Mouse (Mus musculus): ENCODE results near the gene Fbrs. TPM values are rescaled to one million over a fixed set of nuclear protein-coding genes. Genes with fewer than 3 reads are reported as not detected.
"Not testable (repeated sequence)": the region's sequence is repeated elsewhere in the genome, so short reads cannot be mapped to it uniquely, and the experiment has no call there.

Fbrs gene
- polyA plus RNA-seq, 1 experiment from 2014 or later = 12.0 TPM

DNA sequence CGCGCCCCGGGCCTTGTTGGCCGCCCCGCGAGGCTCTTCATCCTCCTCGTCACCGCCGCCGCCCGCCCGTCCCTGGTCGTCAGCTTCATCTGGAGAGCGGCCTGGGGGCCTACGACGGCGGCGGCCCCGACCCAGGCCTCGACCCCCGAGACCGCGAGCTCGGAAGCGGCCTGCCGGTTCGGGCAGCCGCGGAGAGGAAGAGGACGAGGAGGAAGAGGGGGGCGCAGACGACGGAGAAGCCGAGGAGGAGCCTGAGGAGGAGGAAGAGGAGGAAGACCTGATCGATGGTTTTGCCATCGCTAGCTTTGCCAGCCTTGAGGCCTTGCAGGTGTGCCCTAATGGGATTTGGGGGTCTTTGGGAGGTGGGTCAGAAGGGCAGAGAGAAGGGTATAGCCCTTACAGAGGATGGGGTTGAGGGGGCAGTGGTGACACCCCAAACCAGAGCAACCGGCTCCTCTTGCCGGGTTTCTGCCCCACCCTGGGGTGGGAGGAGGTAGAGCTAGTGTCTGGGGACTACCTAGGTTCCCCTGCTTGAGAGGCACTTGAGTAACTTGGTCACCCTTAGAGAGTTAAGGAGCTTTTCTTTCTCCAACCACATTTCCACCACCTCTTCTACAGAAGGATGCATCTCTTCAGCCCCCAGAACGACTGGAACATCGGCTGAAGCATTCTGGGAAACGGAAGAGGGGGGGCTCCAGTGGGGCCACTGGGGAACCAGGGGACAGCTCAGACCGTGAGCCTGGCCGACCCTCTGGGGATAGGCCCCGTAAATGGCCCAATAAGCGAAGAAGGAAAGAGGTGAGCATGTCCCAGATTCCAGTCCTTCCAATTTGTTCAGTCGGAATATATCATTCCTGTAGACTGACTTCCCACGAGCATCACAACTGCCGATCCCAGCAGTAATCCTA is 573 bp downstream of the Fbrs start:
- no peaks in the 10 kb centered on the region for H3K9me3 ChIP-seq
- WGBS = 7% methylated on average over 48 of the region's 48 CpGs
- DNase-seq (ENCODE audit: low spot score) = no peak
- H3K27ac ChIP-seq = peak overlapping the region; percentile 96
- no peaks in the 10 kb centered on the region for H3K27me3 ChIP-seq (ENCODE audit: insufficient read depth, poor library complexity, severe bottlenecking)
- peaks cover 39% of the 10 kb centered on the region for H3K4me1 ChIP-seq (replicated peaks)
- H3K36me3 ChIP-seq = peaks cover 72% of the 10 kb centered on the region
- peak overlapping the region; percentile 100 for H3K4me3 ChIP-seq

DNA sequence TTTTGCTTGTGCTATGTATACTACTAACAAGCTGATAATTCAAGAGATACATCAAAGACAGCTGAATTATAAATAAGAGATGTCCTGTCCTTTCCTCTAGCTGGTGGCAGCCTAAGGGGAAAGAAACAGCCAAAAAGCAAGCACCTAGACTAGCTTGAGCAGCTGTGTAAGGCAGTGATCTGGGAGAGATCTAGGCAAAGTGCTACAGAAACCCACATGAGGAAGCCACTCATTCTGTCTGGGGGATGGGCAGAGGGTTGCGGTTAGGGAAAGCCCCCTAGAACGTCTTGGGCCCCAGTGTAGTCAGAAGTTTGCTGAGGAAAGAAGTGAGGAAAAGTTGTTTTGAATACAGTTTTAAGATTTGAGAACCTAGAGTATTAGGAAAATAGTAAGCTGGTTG is 1.3 kb downstream of the Fbrs start:
- 74% methylated on average over 2 of the region's 2 CpGs for WGBS
- no peak for DNase-seq (ENCODE audit: low spot score)

DNA sequence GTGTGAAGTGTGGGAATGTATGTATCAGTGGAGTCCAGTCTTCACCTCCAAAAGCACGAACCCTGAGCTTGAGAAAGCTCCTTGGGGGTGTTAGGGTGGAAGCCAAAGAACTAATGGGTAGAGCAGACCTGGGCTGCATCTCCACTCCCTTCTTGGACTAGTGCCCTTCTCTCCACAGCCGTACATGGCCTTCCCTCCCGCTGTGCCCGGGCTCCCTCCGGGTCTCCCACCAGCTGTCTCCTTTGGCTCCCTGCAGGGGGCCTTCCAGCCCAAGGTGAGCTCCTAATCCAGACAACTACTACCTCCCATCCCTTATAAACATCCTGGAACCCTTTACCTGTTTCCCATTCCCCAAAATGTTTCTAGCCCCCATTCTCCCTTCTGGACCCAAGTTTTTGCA is 6.4 kb downstream of the Fbrs start:
- no peak for DNase-seq (ENCODE audit: low spot score)
- Histone ChIP-seq H3K27me3 (ENCODE audit: insufficient read depth, poor library complexity, severe bottlenecking) (no peaks in the 10 kb centered on the region), H3K36me3 (peaks cover 98% of the 10 kb centered on the region), H3K9me3 (no peaks in the 10 kb centered on the region), H3K4me3 (no peak overlapping the region), H3K4me1 (replicated peaks) (peaks cover 15% of the 10 kb centered on the region), H3K27ac (no peak overlapping the region)
- 78% methylated on average over 5 of the region's 5 CpGs for WGBS

More for the DNA sequence above, 1.3 kb downstream of the Fbrs start:
- Histone ChIP-seq H3K36me3 (peaks cover 72% of the 10 kb centered on the region), H3K9me3 (no peaks in the 10 kb centered on the region), H3K4me3 (peak overlapping the region; percentile 100), H3K4me1 (replicated peaks) (peaks cover 43% of the 10 kb centered on the region), H3K27me3 (ENCODE audit: insufficient read depth, poor library complexity, severe bottlenecking) (no peaks in the 10 kb centered on the region), H3K27ac (peak overlapping the region; percentile 96; the same call in 1 of the 2 replicates)

DNA sequence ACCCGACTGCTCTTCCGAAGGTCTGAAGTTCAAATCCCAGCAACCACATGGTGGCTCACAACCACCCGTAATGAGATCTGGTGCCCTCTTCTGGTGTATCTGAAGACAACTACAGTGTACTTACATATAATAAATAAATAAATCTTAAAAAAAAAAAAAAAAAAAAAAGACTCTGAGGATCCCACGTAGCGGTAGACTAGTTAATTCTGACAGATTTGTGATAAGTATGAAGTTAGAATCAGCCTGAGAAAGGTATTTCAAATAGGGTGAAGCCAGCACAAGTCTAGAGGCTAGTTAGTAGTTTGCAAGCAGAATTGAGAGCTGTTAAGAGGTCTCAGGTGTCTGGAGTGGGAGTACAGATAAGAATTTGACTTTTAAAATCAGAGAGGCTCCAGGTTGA is 9.4 kb downstream of the Fbrs start:
- WGBS = 94% methylated on average over 5 of the region's 5 CpGs
- not testable (repeated sequence) for H3K4me3 ChIP-seq; DNase-seq (ENCODE audit: low spot score); H3K4me1 ChIP-seq (replicated peaks); H3K27ac ChIP-seq; H3K27me3 ChIP-seq (ENCODE audit: insufficient read depth, poor library complexity, severe bottlenecking); H3K9me3 ChIP-seq
- H3K36me3 ChIP-seq = peaks cover 93% of the 10 kb centered on the region

DNA sequence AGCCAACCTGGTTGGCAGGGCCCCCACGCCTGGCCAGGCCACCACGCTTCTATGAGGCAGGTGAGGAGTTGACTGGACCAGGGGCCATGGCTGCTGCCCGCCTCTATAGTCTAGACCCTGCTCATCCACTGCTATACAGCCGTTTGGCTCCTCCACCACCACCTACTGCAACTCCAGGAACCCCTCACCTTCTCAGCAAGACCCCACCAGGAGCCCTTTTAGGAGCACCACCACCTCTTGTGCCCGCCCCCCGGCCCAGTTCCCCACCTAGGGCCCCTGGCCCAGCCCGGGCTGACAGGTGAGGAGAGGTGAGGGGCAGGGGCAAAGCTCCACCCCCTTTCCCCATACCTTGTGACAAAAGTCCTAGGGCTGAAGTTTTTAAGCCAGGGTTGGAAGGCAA is 11.0 kb downstream of the Fbrs start:
- no peak overlapping the region for H3K27ac ChIP-seq
- H3K9me3 ChIP-seq = no peaks in the 10 kb centered on the region
- no peak overlapping the region for H3K4me3 ChIP-seq
- 0 out of 2 replicates have a peak, but pooled peaks cover 1% of the 10 kb centered on the region for H3K4me1 ChIP-seq (replicated peaks)
- no peaks in the 10 kb centered on the region for H3K27me3 ChIP-seq (ENCODE audit: insufficient read depth, poor library complexity, severe bottlenecking)
- 93% methylated on average over 7 of the region's 7 CpGs for WGBS
- peaks cover 77% of the 10 kb centered on the region for H3K36me3 ChIP-seq
- DNase-seq (ENCODE audit: low spot score) = no peak

DNA sequence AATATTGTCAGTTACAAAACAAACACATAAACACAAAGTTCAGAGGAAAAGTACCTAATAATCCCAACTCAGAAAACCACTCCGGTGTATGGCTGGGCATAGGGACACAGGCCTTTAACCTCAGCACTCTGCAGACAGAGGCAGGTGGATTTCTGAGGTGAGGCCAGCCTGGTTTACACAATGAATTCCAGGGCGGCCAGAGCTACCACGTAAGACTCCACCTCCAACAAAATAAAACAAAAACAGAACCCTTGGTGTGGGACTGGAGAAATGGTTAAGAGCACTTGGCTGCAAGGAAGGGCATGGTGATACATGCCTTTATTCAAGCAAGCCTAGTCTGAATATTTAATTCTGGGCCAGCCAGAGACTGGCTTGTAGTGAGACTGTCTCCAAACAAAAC is 12.8 kb downstream of the Fbrs start:
- WGBS = 95% methylated on average over 3 of the region's 3 CpGs
- no peak overlapping the region for H3K27ac ChIP-seq
- H3K36me3 ChIP-seq = peaks cover 58% of the 10 kb centered on the region
- no peak overlapping the region for H3K4me3 ChIP-seq
- no peaks in the 10 kb centered on the region for H3K27me3 ChIP-seq (ENCODE audit: insufficient read depth, poor library complexity, severe bottlenecking)
- DNase-seq (ENCODE audit: low spot score) = no peak
- no peaks in the 10 kb centered on the region for H3K9me3 ChIP-seq
- H3K4me1 ChIP-seq (replicated peaks) = no peaks in the 10 kb centered on the region

DNA sequence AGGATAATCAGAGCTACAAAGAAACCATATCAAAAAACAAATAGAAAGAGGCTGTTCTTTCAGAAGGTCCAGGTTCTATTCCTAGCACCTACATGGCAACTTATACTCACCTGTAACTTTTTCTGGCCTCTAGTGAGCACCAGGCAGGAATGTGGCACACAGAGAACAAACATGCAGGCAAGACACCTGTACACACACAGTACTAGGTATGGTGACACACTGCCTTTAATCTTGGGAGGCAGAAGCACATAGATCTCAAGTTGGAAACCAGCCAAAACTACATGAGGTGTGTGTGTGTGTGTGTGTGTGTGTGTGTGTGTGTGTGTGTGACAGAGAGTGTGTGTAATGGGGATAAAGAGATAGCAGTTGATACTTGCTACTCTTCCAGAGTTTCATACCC is 15.6 kb downstream of the Fbrs start:
- no peaks in the 10 kb centered on the region for H3K4me1 ChIP-seq (replicated peaks)
- no peaks in the 10 kb centered on the region for H3K27me3 ChIP-seq (ENCODE audit: insufficient read depth, poor library complexity, severe bottlenecking)
- no peak overlapping the region for H3K4me3 ChIP-seq
- no peak for DNase-seq (ENCODE audit: low spot score)
- no peaks in the 10 kb centered on the region for H3K9me3 ChIP-seq
- no peak overlapping the region for H3K27ac ChIP-seq
- H3K36me3 ChIP-seq = peaks cover 32% of the 10 kb centered on the region

DNA sequence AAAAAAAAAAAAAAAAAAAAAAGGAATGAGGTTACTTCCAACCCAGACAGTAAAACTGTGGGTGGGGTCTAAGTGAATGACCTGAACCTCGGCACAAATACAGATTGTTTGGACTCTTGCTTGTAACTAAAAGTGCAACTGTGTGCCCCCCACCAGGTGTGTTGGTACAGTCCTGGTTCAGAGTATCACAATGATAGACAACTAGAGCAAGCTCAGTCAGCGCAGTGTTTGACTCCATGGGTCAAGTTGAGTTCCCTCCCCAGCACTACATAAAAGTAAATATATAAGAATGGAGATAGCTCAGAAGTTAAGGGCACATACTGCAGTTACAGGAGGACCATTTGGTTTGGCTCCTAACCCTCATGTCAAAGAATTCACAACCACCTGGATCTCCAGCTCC is 18.4 kb downstream of the Fbrs start:
- H3K9me3 ChIP-seq = no peaks in the 10 kb centered on the region
- WGBS = 83% methylated on average over 2 of the region's 2 CpGs
- H3K4me3 ChIP-seq = no peak overlapping the region
- no peak for DNase-seq (ENCODE audit: low spot score)
- H3K4me1 ChIP-seq (replicated peaks) = no peaks in the 10 kb centered on the region
- no peak overlapping the region for H3K27ac ChIP-seq
- H3K27me3 ChIP-seq (ENCODE audit: insufficient read depth, poor library complexity, severe bottlenecking) = no peaks in the 10 kb centered on the region
- peaks cover 5% of the 10 kb centered on the region; the same call in 1 of the 2 replicates for H3K36me3 ChIP-seq

DNA sequence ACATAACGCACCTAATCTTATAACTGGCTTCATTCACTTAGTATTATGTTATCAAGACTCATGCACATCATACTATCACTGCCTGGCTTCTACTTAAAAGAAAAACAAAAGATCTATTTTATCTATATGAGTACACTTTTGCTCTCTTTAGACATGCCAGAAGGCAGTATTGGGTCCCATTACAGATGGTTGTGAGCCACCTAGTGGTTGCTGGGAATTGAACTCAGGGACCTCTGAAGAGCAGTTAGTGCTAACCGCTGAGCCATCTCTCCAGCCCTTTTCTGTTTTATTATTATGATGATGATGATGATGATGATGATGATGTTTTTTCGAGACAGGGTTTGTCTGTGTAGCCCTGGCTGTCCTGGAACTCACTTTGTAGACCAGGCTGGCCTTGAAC is 19.4 kb downstream of the Fbrs start:
- H3K27ac ChIP-seq = no peak overlapping the region
- H3K9me3 ChIP-seq = no peaks in the 10 kb centered on the region
- H3K4me3 ChIP-seq = no peak overlapping the region
- 37% methylated on average over 3 of the region's 3 CpGs for WGBS
- H3K36me3 ChIP-seq = no peaks in the 10 kb centered on the region
- no peaks in the 10 kb centered on the region for H3K4me1 ChIP-seq (replicated peaks)
- no peaks in the 10 kb centered on the region for H3K27me3 ChIP-seq (ENCODE audit: insufficient read depth, poor library complexity, severe bottlenecking)
- DNase-seq (ENCODE audit: low spot score) = peak; percentile 17

DNA sequence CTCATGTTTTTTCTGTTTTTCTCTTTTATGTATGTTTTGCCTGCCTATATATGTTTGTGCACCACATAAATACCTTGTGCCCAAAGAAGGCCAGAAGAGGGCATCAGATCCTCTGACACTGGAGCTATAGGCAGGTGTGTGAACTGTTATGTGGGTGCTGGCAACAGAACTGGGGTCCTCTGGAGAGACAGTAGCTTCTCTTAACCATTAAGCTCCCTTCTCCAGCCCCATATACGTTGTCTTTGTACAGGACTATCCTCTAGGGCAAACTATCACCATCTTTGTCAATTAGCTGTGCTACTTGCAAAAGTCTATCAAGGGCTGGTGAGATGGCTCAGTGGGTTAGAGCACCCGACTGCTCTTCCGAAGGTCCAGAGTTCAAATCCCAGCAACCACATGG is 29.3 kb downstream of the Fbrs start:
- Histone ChIP-seq H3K27ac (no peak overlapping the region), H3K4me1 (replicated peaks) (peaks cover 15% of the 10 kb centered on the region), H3K9me3 (no peaks in the 10 kb centered on the region), H3K4me3 (no peak overlapping the region), H3K27me3 (ENCODE audit: insufficient read depth, poor library complexity, severe bottlenecking) (no peaks in the 10 kb centered on the region), H3K36me3 (peaks cover 3% of the 10 kb centered on the region)
- WGBS = 98% methylated on average over 3 of the region's 3 CpGs
- DNase-seq (ENCODE audit: low spot score) = no peak

DNA sequence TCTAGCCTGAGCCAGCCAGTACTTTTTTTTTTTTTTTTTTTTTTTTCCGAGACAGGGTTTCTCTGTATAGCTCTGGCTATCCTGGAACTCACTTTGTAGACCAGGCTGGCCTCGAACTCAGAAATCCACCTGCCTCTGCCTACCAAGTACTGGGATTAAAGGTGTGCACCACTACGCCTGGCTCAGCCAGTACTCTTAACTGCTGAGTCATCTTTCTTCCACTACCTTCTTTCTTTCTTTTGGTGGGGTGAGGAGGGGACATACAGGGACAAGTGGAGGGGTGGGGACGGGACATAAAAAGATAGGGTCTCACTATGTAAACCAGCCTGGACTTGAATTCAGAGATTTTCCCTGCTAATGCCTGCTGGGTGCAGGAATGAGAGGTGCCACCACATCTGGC is 30.8 kb downstream of the Fbrs start:
- not testable (repeated sequence) for H3K27me3 ChIP-seq (ENCODE audit: insufficient read depth, poor library complexity, severe bottlenecking); H3K27ac ChIP-seq; H3K9me3 ChIP-seq; DNase-seq (ENCODE audit: low spot score); H3K4me3 ChIP-seq
- WGBS = 83% methylated on average over 4 of the region's 4 CpGs
- H3K36me3 ChIP-seq = peaks cover 18% of the 10 kb centered on the region
- peaks cover 26% of the 10 kb centered on the region for H3K4me1 ChIP-seq (replicated peaks)

DNA sequence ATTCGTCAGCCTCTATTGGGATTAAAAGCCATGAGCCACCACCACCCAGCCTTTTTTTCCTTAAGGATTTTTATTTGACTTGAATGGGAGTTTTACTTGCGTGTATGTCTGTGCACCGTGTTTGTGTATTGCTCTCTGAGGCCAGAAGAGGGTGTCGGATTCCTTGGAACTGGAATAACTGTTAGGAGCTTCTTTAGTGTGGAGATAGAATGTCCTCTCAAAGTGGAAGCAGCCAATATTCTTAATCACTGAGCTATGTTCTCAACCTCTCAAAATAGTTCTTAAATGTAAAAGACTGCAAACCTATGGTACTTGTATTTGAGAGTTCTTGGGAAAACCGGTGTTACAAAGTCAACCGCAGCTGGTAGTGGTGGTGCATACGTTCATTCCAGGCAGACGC is 32.2 kb downstream of the Fbrs start:
- H3K4me3 ChIP-seq = peak overlapping the region; percentile 87
- H3K27me3 ChIP-seq (ENCODE audit: insufficient read depth, poor library complexity, severe bottlenecking) = no peaks in the 10 kb centered on the region
- 37% methylated on average over 8 of the region's 8 CpGs for whole genome bisulfite sequencing
- peaks cover 26% of the 10 kb centered on the region for H3K4me1 ChIP-seq (replicated peaks)
- H3K9me3 ChIP-seq = no peaks in the 10 kb centered on the region
- peaks cover 32% of the 10 kb centered on the region for H3K36me3 ChIP-seq
- no peak for DNase-seq (ENCODE audit: low spot score)
- peak overlapping the region; percentile 99 for H3K27ac ChIP-seq

DNA sequence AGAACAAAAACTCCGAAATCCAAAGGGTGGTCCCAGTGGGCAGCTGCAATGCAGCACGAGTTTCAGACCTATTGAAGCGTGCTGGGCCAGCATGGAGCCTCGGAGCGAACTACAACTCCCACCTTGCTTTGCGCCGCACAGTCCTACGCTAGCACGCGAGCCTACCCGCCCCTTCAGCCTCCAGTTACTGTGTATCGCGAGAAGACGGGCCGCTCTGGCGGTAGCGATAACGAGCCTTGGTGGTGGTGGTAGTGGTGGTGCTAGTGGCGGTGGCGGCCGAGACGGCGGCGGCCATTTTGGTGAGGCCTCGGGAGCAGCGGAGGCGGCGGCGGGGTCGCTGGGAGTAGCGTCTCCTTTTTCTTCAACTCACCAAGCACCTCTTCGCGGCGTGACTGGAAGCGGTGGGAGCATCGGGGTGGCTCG is 32.8 kb downstream of the Fbrs start, which contains the start of gene Srcap:
Srcap (plus strand) TSS at position 176 of the 423 bp plus-strand sequence.
- no peaks in the 10 kb centered on the region for H3K27me3 ChIP-seq (ENCODE audit: insufficient read depth, poor library complexity, severe bottlenecking)
- peak within 1 kb of the TSS; percentile 87 for H3K4me3 ChIP-seq
- no peaks in the 10 kb centered on the region for H3K9me3 ChIP-seq
- DNase-seq (ENCODE audit: low spot score) = peak; percentile 98
- peaks cover 37% of the 10 kb centered on the region for H3K36me3 ChIP-seq
- H3K4me1 ChIP-seq (replicated peaks) = peaks cover 26% of the 10 kb centered on the region
- H3K27ac ChIP-seq = peak within 1 kb of the TSS; percentile 99
- under 1% methylated on average over 37 of the region's 37 CpGs for WGBS

Measured in hindbrain, embryonic 10.5 days (tissue).